Mouse (Mus musculus) neural tube, embryonic 15.5 days (tissue): ENCODE measurements around the gene Cracr2b. TPM values are rescaled to one million over a fixed set of nuclear protein-coding genes. Genes with fewer than 3 reads are reported as not detected.
"Not testable (repeated sequence)": the region's sequence is repeated elsewhere in the genome, so short reads cannot be mapped to it uniquely, and the experiment has no call there.

Experiments
- ATAC-seq: fragments of 200-750 bp; cut with Nextera tagmentation; 2 replicates; pipeline ENCODE4 v1.8.0; 2017; ENCODE audit warnings: mild to moderate bottlenecking, moderate TSS enrichment, moderate library complexity; ENCODE audit not compliant: low FRiP score
- H3K27ac ChIP-seq: fragments of 300-500 bp; sonication (generic); replicated peaks from 2 replicates; pipeline ENCODE4 v1.5.1; 2015; ENCODE audit warnings: mild to moderate bottlenecking, inconsistent platforms
- H3K27me3 ChIP-seq: fragments of 300-500 bp; sonication (generic); replicated peaks from 2 replicates; pipeline ENCODE4 v1.6.1; 2015; ENCODE audit warnings: inconsistent platforms
- H3K36me3 ChIP-seq: fragments of 300-500 bp; sonication (generic); 2 replicates; pipeline ENCODE4 v1.6.1; 2015; ENCODE audit warnings: inconsistent platforms
- H3K4me1 ChIP-seq: fragments of 300-500 bp; sonication (generic); 2 replicates; pipeline ENCODE4 v1.6.1; 2015; ENCODE audit warnings: inconsistent platforms
- H3K4me2 ChIP-seq: fragments of 300-500 bp; sonication (generic); 2 replicates; pipeline ENCODE4 v1.6.1; 2015; ENCODE audit warnings: inconsistent platforms, mild to moderate bottlenecking, moderate library complexity
- H3K4me3 ChIP-seq: fragments of 300-500 bp; sonication (generic); replicated peaks from 2 replicates; pipeline ENCODE4 v1.5.1; 2015; ENCODE audit warnings: mild to moderate bottlenecking, inconsistent platforms
- H3K9ac ChIP-seq: fragments of 300-500 bp; sonication (generic); replicated peaks from 2 replicates; pipeline ENCODE4 v1.6.1; 2015; ENCODE audit warnings: mild to moderate bottlenecking, inconsistent platforms
- H3K9me3 ChIP-seq: fragments of 300-500 bp; sonication (generic); replicated peaks from 2 replicates; pipeline ENCODE4 v1.6.1; 2016; ENCODE audit warnings: inconsistent platforms
- WGBS: fragments of 180-500 bp; shearing (Covaris S2); methylation state at CpG from one replicate; pipeline ENCODE4 v1.1.7; 2015; ENCODE audit warnings: mixed read lengths; 5-methylcytosine and 5-hydroxymethylcytosine counted together
- polyA plus RNA-seq: library from polyadenylated mRNA; unstranded; fragments of >200 nt; fragmentation: Nextera tagmentation; extraction: Ambion mirVana; gene quantifications from 2 replicates; pipeline ENCODE4 v1.2.1, GENCODE M21; 2015

Cracr2b gene
- polyA plus RNA-seq, 1 experiment from 2014 or later: 7.1 TPM

- Histone ChIP-seq H3K9ac (peak within 1 kb of the TSS; percentile 38; the same call in 1 of the 2 replicates), H3K4me3 (peak within 1 kb of the TSS; percentile 38), H3K27ac (no peak within 1 kb of the TSS), H3K4me1 (peaks cover 43% of the 10 kb centered on the region), H3K9me3 (no peaks in the 10 kb centered on the region), H3K36me3 (0 out of 2 replicates have a peak, but pooled peaks cover 4% of the 10 kb centered on the region), H3K4me2 (peak within 1 kb of the TSS; percentile 68), H3K27me3 (no peaks in the 10 kb centered on the region)
- ATAC-seq: no peak
- under 1% methylated on average over 25 of the region's 25 CpGs for WGBS
Measured at GRCm38 (mm10) chr7:141443828-141444237, 17.1 kb upstream of the Cracr2b start, which contains the start of gene Pidd1. TSS of gene Pidd1 (minus strand) at chr7:141444025.

GRCm38 (mm10) chr7:141446374-141446773 lies 14.5 kb upstream of the Cracr2b start:
- not testable (repeated sequence) for H3K4me3 ChIP-seq, H3K9ac ChIP-seq, H3K9me3 ChIP-seq, ATAC-seq, H3K27me3 ChIP-seq
- H3K4me2 ChIP-seq: peak overlapping the region; percentile 66
- peak overlapping the region; percentile 96; the same call in 1 of the 2 replicates for H3K27ac ChIP-seq
- H3K36me3 ChIP-seq: peaks cover 24% of the 10 kb centered on the region
- H3K4me1 ChIP-seq: peaks cover 43% of the 10 kb centered on the region
- WGBS: 89% methylated on average over 3 of the region's 3 CpGs

- Histone ChIP-seq H3K4me3 (peak within 1 kb of the TSS; percentile 75), H3K9me3 (no peaks in the 10 kb centered on the region), H3K9ac (peak within 1 kb of the TSS; percentile 83), H3K27ac (peak within 1 kb of the TSS; percentile 96), H3K4me2 (peak within 1 kb of the TSS; percentile 66), H3K36me3 (peaks cover 34% of the 10 kb centered on the region), H3K4me1 (peaks cover 40% of the 10 kb centered on the region), H3K27me3 (no peaks in the 10 kb centered on the region)
- under 1% methylated on average over 62 of the region's 63 CpGs for WGBS
- ATAC-seq: peak; percentile 94
Measured at GRCm38 (mm10) chr7:141447110-141447991, 13.5 kb upstream of the Cracr2b start, which contains the start of gene Rplp2. TSS of gene Rplp2 (plus strand) at chr7:141447370.

- Histone ChIP-seq H3K4me3 (no peak overlapping the region), H3K4me1 (peaks cover 36% of the 10 kb centered on the region), H3K4me2 (no peak overlapping the region), H3K9ac (no peak overlapping the region), H3K36me3 (peaks cover 38% of the 10 kb centered on the region), H3K9me3 (no peaks in the 10 kb centered on the region), H3K27me3 (no peaks in the 10 kb centered on the region), H3K27ac (no peak overlapping the region)
- ATAC-seq: no peak
Measured at GRCm38 (mm10) chr7:141451928-141452327, 9.0 kb upstream of the Cracr2b start.

- Histone ChIP-seq H3K4me3 (no peak overlapping the region), H3K9me3 (no peaks in the 10 kb centered on the region), H3K4me2 (no peak overlapping the region), H3K36me3 (peaks cover 36% of the 10 kb centered on the region), H3K4me1 (peaks cover 30% of the 10 kb centered on the region), H3K9ac (no peak overlapping the region), H3K27me3 (no peaks in the 10 kb centered on the region), H3K27ac (no peak overlapping the region)
- 76% methylated on average over 2 of the region's 2 CpGs for WGBS
- no peak for ATAC-seq
Measured at GRCm38 (mm10) chr7:141453636-141454035, 7.3 kb upstream of the Cracr2b start.

- Histone ChIP-seq H3K27me3 (peaks cover 11% of the 10 kb centered on the region), H3K9me3 (no peaks in the 10 kb centered on the region), H3K4me2 (peak within 1 kb of the TSS; percentile 86), H3K27ac (peak within 1 kb of the TSS; percentile 68), H3K36me3 (peaks cover 41% of the 10 kb centered on the region), H3K4me1 (peaks cover 24% of the 10 kb centered on the region), H3K9ac (peak within 1 kb of the TSS; percentile 62), H3K4me3 (peak within 1 kb of the TSS; percentile 61)
- under 1% methylated on average over 45 of the region's 45 CpGs for WGBS
- ATAC-seq: peak; percentile 77
Measured at GRCm38 (mm10) chr7:141454967-141455551, 5.8 kb upstream of the Cracr2b start, which contains the start of gene Pnpla2. TSS of gene Pnpla2 (plus strand) at chr7:141455198.

- Histone ChIP-seq H3K4me3 (peak overlapping the region; percentile 61), H3K9me3 (no peaks in the 10 kb centered on the region), H3K27ac (peak overlapping the region; percentile 68), H3K4me2 (peak overlapping the region; percentile 86), H3K27me3 (peaks cover 18% of the 10 kb centered on the region), H3K4me1 (peaks cover 24% of the 10 kb centered on the region), H3K36me3 (peaks cover 34% of the 10 kb centered on the region), H3K9ac (peak overlapping the region; percentile 62)
- under 1% methylated on average over 23 of the region's 23 CpGs for WGBS
- ATAC-seq: peak; percentile 33
Measured at GRCm38 (mm10) chr7:141455610-141456314, 5.1 kb upstream of the Cracr2b start.

- no peak for ATAC-seq
- Histone ChIP-seq H3K27me3 (peaks cover 27% of the 10 kb centered on the region), H3K27ac (no peak overlapping the region), H3K36me3 (peaks cover 24% of the 10 kb centered on the region), H3K4me1 (peaks cover 28% of the 10 kb centered on the region), H3K9me3 (no peaks in the 10 kb centered on the region), H3K4me2 (peak overlapping the region; percentile 86), H3K9ac (no peak overlapping the region), H3K4me3 (no peak overlapping the region)
- WGBS: 92% methylated on average over 6 of the region's 6 CpGs
Measured at GRCm38 (mm10) chr7:141456739-141457138, 4.2 kb upstream of the Cracr2b start.

- H3K4me1 ChIP-seq: peaks cover 33% of the 10 kb centered on the region
- peaks cover 32% of the 10 kb centered on the region for H3K27me3 ChIP-seq
- no peak overlapping the region for H3K4me2 ChIP-seq
- no peak overlapping the region for H3K4me3 ChIP-seq
- 94% methylated on average over 14 of the region's 14 CpGs for WGBS
- ATAC-seq: no peak
- H3K27ac ChIP-seq: no peak overlapping the region
- H3K9me3 ChIP-seq: no peaks in the 10 kb centered on the region
- no peak overlapping the region for H3K9ac ChIP-seq
- peaks cover 19% of the 10 kb centered on the region for H3K36me3 ChIP-seq
Measured at GRCm38 (mm10) chr7:141457236-141457635, 3.7 kb upstream of the Cracr2b start.

GRCm38 (mm10) chr7:141457986-141458660 lies 2.8 kb upstream of the Cracr2b start:
- H3K4me1 ChIP-seq: peaks cover 34% of the 10 kb centered on the region
- no peak overlapping the region for H3K4me3 ChIP-seq
- ATAC-seq: no peak
- peaks cover 41% of the 10 kb centered on the region for H3K27me3 ChIP-seq
- H3K9me3 ChIP-seq: no peaks in the 10 kb centered on the region
- no peak overlapping the region for H3K9ac ChIP-seq
- peaks cover 15% of the 10 kb centered on the region for H3K36me3 ChIP-seq
- no peak overlapping the region for H3K27ac ChIP-seq
- WGBS: 77% methylated on average over 15 of the region's 15 CpGs
- H3K4me2 ChIP-seq: no peak overlapping the region

- no peak overlapping the region for H3K4me3 ChIP-seq
- no peak overlapping the region for H3K9ac ChIP-seq
- H3K9me3 ChIP-seq: no peaks in the 10 kb centered on the region
- no peak overlapping the region for H3K27ac ChIP-seq
- peaks cover 34% of the 10 kb centered on the region for H3K4me1 ChIP-seq
- 93% methylated on average over 11 of the region's 11 CpGs for WGBS
- H3K4me2 ChIP-seq: no peak overlapping the region
- H3K36me3 ChIP-seq: peaks cover 14% of the 10 kb centered on the region
- ATAC-seq: no peak
- H3K27me3 ChIP-seq: peaks cover 47% of the 10 kb centered on the region
Measured at GRCm38 (mm10) chr7:141458661-141459060, 2.2 kb upstream of the Cracr2b start.
